Mouse (Mus musculus): ENCODE measurements around the gene Rilpl1.
A peak's percentile ranks its signal among the peaks of the same experiment; 100 is the strongest.

Rilpl1 gene

GRCm38 (mm10) chr5:124450051-124450450 is 81.1 kb downstream of the Rilpl1 start:
- no peak for DNase-seq

GRCm38 (mm10) chr5:124449494-124449893 is 81.7 kb downstream of the Rilpl1 start:
- DNase-seq: no peak

DNA sequence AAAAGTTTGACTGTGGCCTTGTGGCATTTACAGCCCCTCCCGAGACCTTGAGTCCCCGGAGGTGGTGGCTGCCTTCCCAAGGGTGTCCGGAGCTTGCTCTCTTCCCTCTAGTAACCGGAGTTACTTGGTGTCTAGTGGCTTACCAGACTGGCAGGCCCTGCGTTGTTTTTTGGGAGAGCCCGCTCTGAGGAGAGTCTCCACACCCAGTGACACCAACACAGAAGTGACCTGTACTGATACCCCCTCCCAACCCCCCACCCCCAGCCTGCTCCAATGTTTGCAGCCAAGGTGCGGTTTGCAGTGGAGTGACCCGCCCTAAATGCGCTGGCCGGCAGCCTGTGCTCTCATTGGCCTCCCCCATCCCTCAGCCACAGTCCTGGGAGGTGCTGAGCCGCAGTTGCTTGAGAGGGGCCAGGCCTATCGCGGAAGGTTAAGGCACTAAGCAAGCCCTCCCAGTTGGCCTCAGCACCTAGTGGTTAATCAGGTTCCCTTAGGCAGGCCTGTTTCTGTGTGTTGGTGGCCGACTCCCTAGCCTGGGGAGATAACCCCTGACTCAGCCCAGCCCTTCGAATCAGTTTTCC is 84.8 kb downstream of the Rilpl1 start:
- DNase-seq: peak in 1 of 2 experiments; percentile 42

GRCm38 (mm10) chr5:124445621-124446293 is 85.4 kb downstream of the Rilpl1 start:
- DNase-seq: peak; percentile 67 to 74

DNA sequence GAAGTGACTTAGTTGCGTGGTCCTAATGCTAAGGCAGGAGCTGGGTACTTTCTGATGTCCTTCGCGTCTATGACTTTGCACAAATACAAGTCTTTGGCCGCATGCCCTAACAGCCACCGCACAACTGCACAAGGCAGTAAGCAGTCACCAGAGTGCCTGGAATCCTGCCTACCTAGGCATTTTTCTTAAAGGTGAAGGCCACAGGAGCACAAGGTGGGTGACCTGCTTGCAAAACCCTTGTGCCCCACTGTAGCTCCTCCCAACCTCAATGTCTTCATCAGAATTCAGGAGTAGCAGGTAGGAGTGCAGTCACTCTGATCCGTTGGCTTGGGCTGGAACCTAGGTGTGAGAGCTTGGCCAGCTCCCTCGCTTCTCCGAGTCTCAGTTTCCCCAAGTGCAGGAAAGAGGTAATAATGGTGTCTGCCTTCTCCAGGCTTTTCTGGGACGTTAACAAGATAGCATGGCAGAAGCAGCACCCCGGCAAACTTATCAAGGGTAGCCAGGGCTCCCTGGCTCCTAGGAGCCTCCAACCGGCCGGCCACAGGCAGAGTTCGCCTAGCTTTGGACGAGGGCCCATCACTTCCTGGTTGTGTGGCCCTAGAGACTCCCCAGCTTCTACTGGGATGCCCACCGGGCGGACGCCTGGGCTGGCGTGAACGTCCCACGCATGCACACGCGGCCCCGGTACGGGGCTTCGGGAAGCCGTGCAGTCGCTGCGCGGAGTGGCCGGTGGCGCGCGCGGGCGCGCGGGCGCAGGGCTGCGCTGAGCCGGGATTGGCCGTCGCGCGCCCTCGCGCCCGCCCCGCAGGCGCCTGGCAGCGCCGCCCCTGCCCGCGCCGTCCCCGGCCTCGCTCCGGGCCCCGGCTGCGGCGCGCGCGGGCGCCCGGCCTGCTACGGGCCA is 86.3 kb downstream of the Rilpl1 start:
- DNase-seq: peak; percentile 72 to 83

DNA sequence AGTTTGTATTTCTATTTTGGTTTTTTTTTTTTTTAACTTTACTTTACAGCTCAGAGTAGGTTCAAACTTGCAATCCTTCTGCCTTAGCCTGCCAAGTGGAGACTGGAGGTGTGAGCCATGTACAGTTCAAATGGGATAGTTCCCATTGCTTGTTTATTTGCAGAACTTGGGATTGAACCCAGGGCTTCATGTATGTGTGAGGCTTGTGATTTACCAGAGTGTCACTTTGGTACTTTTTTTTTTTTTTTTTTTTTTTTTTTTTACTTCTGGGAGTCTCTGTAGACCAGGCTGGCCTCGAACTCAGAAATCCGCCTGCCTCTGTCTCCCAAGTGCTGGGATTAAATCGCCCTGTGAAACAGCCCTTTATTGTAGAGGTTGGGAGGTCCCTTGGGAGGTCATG is 87.0 kb downstream of the Rilpl1 start:
- DNase-seq: no peak

Measured in thymus, postnatal 36 days (tissue).